Comparison of ENCODE assay signal across 17 mouse cellular contexts in the genomic region with DNA sequence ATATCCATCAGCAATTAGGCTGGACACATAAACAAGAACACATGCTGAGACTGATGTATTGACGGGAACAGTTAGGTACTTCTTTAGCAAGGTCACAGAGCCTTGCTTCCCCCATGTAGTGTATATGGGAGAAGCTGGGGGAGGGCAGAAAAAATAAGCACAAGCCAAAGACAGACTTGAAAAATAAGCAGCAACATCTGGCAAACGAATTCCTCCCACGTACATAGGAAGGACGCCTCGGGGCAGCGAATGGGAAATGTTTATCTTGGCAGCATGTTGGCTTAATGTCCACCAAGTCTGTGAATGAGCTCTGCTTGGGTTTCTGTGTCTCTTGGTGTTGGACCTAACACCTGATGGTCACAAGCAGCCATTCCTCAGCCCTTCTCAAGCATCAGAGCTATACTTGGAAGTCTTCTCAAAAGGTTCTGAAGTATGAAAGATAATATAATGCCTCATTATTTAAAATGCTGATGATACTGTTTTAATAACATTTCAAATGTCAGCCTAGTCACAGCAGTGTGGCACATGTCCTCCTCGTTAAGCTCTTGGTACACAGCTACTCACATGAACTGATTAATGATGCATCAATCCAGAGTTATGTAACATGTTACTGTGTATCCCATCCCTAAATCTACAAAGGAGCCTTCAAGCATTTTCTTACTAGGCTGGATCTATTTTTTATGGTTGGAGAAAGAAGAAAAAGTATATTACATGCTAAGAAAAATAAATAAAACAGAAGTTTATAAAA.
DNase-seq lines count a peak whose midpoint lies in the region; ATAC-seq and TF ChIP-seq lines count a peak whose summit lies in the region.
"Had no signal": no experiment of that assay in that cellular context is flagged by ENCODE, and none has a peak within 500 bp of the region (broad histone marks: within the 10 kb centered on the region; RNA-seq: fewer than 3 reads in every experiment).

No protein-coding gene starts in this region.

- H3K27me3 ChIP-seq in kidney, embryonic 14.5 days (ENCODE audit: control insufficient read depth, insufficient read depth, low read length): no peaks in the 10 kb centered on the region
- no peaks in the 10 kb centered on the region for H3K27me3 ChIP-seq in kidney, adult 2 months (replicated peaks; ENCODE audit: control insufficient read depth, insufficient read depth, low read length)
- H3K27me3 ChIP-seq in midbrain, embryonic 10.5 days (ENCODE audit: low read depth, poor library complexity, severe bottlenecking): no peaks in the 10 kb centered on the region
- no peaks in the 10 kb centered on the region for H3K27me3 ChIP-seq in midbrain, embryonic 15.5 days (replicated peaks)
- no peaks in the 10 kb centered on the region for H3K27me3 ChIP-seq in embryonic facial prominence, embryonic 12.5 days
- H3K27me3 ChIP-seq in neural tube, embryonic 11.5 days (ENCODE audit: control insufficient read depth, insufficient read depth, low read length): no peaks in the 10 kb centered on the region
- H3K27me3 ChIP-seq: liver, embryonic 15.5 days; stomach, embryonic 15.5 days had no signal

- no peaks in the 10 kb centered on the region for H3K9me3 ChIP-seq in kidney, embryonic 14.5 days (ENCODE audit: control insufficient read depth, low read length)
- no peaks in the 10 kb centered on the region for H3K9me3 ChIP-seq in midbrain, embryonic 10.5 days (replicated peaks)
- no peaks in the 10 kb centered on the region for H3K9me3 ChIP-seq in midbrain, embryonic 15.5 days
- no peaks in the 10 kb centered on the region for H3K9me3 ChIP-seq in embryonic facial prominence, embryonic 12.5 days
- no peaks in the 10 kb centered on the region for H3K9me3 ChIP-seq in neural tube, embryonic 11.5 days (ENCODE audit: control insufficient read depth, low read length)
- H3K9me3 ChIP-seq: liver, embryonic 15.5 days; stomach, embryonic 15.5 days had no signal

- no peak for TF ChIP-seq POLR2A in kidney, adult 2 months (IDR thresholded peaks at IDR 0.05; ENCODE audit: low read depth, low read length)

- no peak overlapping the region for H3K4me2 ChIP-seq in kidney, embryonic 14.5 days (replicated peaks; ENCODE audit: low read depth, low read length)
- no peak overlapping the region for H3K4me2 ChIP-seq in midbrain, embryonic 15.5 days
- no peak overlapping the region for H3K4me2 ChIP-seq in embryonic facial prominence, embryonic 12.5 days (replicated peaks)
- no peak overlapping the region for H3K4me2 ChIP-seq in neural tube, embryonic 11.5 days (ENCODE audit: low read depth)
- H3K4me2 ChIP-seq: heart, embryonic 11.5 days; liver, embryonic 15.5 days; stomach, embryonic 15.5 days had no signal

- no peak overlapping the region for H3K4me3 ChIP-seq in kidney, embryonic 14.5 days (ENCODE audit: low read length)
- H3K4me3 ChIP-seq in kidney, adult 2 months (ENCODE audit: insufficient read depth, low read depth, low read length): no peak overlapping the region
- no peak overlapping the region for H3K4me3 ChIP-seq in midbrain, embryonic 10.5 days
- H3K4me3 ChIP-seq in midbrain, embryonic 15.5 days: no peak overlapping the region
- H3K4me3 ChIP-seq in embryonic facial prominence, embryonic 12.5 days: no peak overlapping the region
- H3K4me3 ChIP-seq in neural tube, embryonic 11.5 days (ENCODE audit: low read depth, low read length): no peak overlapping the region
- H3K4me3 ChIP-seq: liver, embryonic 15.5 days; stomach, embryonic 15.5 days had no signal

- no peaks in the 10 kb centered on the region for H3K36me3 ChIP-seq in kidney, embryonic 14.5 days (ENCODE audit: control insufficient read depth, insufficient read depth, low read length)
- H3K36me3 ChIP-seq in kidney, adult 2 months (ENCODE audit: control insufficient read depth, insufficient read depth, low read length): no peaks in the 10 kb centered on the region
- H3K36me3 ChIP-seq in midbrain, embryonic 10.5 days: no peaks in the 10 kb centered on the region
- H3K36me3 ChIP-seq in midbrain, embryonic 15.5 days (replicated peaks): no peaks in the 10 kb centered on the region
- H3K36me3 ChIP-seq in embryonic facial prominence, embryonic 12.5 days: no peaks in the 10 kb centered on the region
- H3K36me3 ChIP-seq in neural tube, embryonic 11.5 days (ENCODE audit: control insufficient read depth, insufficient read depth, low read length): no peaks in the 10 kb centered on the region
- H3K36me3 ChIP-seq: liver, embryonic 15.5 days; stomach, embryonic 15.5 days had no signal

- H3K4me1 ChIP-seq in kidney, embryonic 14.5 days (ENCODE audit: control insufficient read depth, insufficient read depth, low read length): no peaks in the 10 kb centered on the region
- H3K4me1 ChIP-seq in kidney, adult 2 months (ENCODE audit: control insufficient read depth, insufficient read depth, low read length): no peaks in the 10 kb centered on the region
- no peaks in the 10 kb centered on the region for H3K4me1 ChIP-seq in midbrain, embryonic 10.5 days
- no peaks in the 10 kb centered on the region for H3K4me1 ChIP-seq in midbrain, embryonic 15.5 days
- H3K4me1 ChIP-seq in embryonic facial prominence, embryonic 12.5 days: peaks cover 7% of the 10 kb centered on the region
- H3K4me1 ChIP-seq in neural tube, embryonic 11.5 days (ENCODE audit: control insufficient read depth, insufficient read depth, low read length): no peaks in the 10 kb centered on the region
- H3K4me1 ChIP-seq: liver, embryonic 15.5 days; stomach, embryonic 15.5 days had no signal

- ATAC-seq in kidney, embryonic 14.5 days (ENCODE audit: low FRiP score, low TSS enrichment): peak; percentile 77
- ATAC-seq in midbrain, embryonic 15.5 days (replicated peaks): no peak
- ATAC-seq in embryonic facial prominence, embryonic 12.5 days (ENCODE audit: insufficient number of reproducible peaks, insufficient read depth, low FRiP score, low TSS enrichment): no peak
- no peak for ATAC-seq in neural tube, embryonic 11.5 days (ENCODE audit: insufficient read depth, low FRiP score, low TSS enrichment)
- ATAC-seq: inflammation-experienced regulatory T-cells, adult 6 months had no signal

- no peak overlapping the region for H3K27ac ChIP-seq in kidney, embryonic 14.5 days (ENCODE audit: low read depth, low read length)
- no peak overlapping the region for H3K27ac ChIP-seq in kidney, adult 2 months (ENCODE audit: insufficient read depth, low read depth, low read length)
- no peak overlapping the region for H3K27ac ChIP-seq in midbrain, embryonic 10.5 days (replicated peaks)
- H3K27ac ChIP-seq in midbrain, embryonic 15.5 days: no peak overlapping the region
- peak overlapping the region; percentile 65; the same call in 1 of the 2 replicates for H3K27ac ChIP-seq in embryonic facial prominence, embryonic 12.5 days
- no peak overlapping the region for H3K27ac ChIP-seq in neural tube, embryonic 11.5 days (ENCODE audit: low read depth, low read length)
- H3K27ac ChIP-seq: liver, embryonic 15.5 days; stomach, embryonic 15.5 days had no signal

- 14% methylated on average over 7 of the region's 7 CpGs for WGBS in kidney, embryonic 14.5 days
- WGBS in kidney, adult 2 months: 17% methylated on average over 7 of the region's 7 CpGs
- WGBS in midbrain, embryonic 10.5 days: 73% methylated on average over 7 of the region's 7 CpGs
- 82% methylated on average over 7 of the region's 7 CpGs for WGBS in midbrain, embryonic 15.5 days
- 17% methylated on average over 7 of the region's 7 CpGs for WGBS in embryonic facial prominence, embryonic 12.5 days
- 47% methylated on average over 7 of the region's 7 CpGs for WGBS in neural tube, embryonic 11.5 days

- TF ChIP-seq CTCF in kidney, adult 2 months (conservative IDR thresholded peaks at IDR 0.05; ENCODE audit: insufficient read depth, insufficient read length, low read depth, low read length): no peak

- DNase-seq in kidney, adult 2 months: no peak
- DNase-seq in midbrain, embryonic 10.5 days (ENCODE audit: low spot score): peak; percentile 22
- DNase-seq in neural tube, embryonic 11.5 days (ENCODE audit: low spot score): peak; percentile 40
- no peak for DNase-seq in adrenal gland, adult 2 months
- no peak for DNase-seq in urinary bladder, postnatal 36 days (ENCODE audit: low spot score in 2 of 2)
- DNase-seq: B cell, adult 2 months; cerebellum, adult 11-12 months; gastrocnemius, postnatal 36 days; layer of hippocampus, postnatal 36 days; thymus, postnatal 14 days had no signal

- no peak overlapping the region for H3K9ac ChIP-seq in kidney, embryonic 14.5 days (ENCODE audit: low read depth, low read length)
- no peak overlapping the region for H3K9ac ChIP-seq in midbrain, embryonic 15.5 days
- no peak overlapping the region for H3K9ac ChIP-seq in embryonic facial prominence, embryonic 12.5 days
- H3K9ac ChIP-seq in neural tube, embryonic 11.5 days (ENCODE audit: low read length): no peak overlapping the region
- H3K9ac ChIP-seq: liver, embryonic 15.5 days; stomach, embryonic 15.5 days had no signal

Comparison
In these comparisons a context has a peak if more than half of its experiments do, and no peak if none do; other contexts are left out.
1. DNase-seq: peak in midbrain, embryonic 10.5 days (single experiment) and neural tube, embryonic 11.5 days (single experiment); none in kidney, adult 2 months (single experiment), adrenal gland, adult 2 months (single experiment) and urinary bladder, postnatal 36 days (0 of 2).